In genomic region chr5:143356686-143357388, GRCm38 (mm10) we compare ENCODE assay signal across 8 mouse cellular contexts. TPM values are rescaled to one million over a fixed set of nuclear protein-coding genes. Genes with fewer than 3 reads are reported as not detected.
DNase-seq lines count a peak whose midpoint lies in the region; ATAC-seq and TF ChIP-seq lines count a peak whose summit lies in the region.

Gene Grid2ip (plus strand): TSS chr5:143357338.

- H3K36me3 ChIP-seq in embryonic facial prominence, embryonic 10.5 days (replicated peaks): no peaks in the 10 kb centered on the region
- H3K36me3 ChIP-seq in hindbrain, postnatal 0 days (ENCODE audit: insufficient read depth, low read length): no peaks in the 10 kb centered on the region
- H3K36me3 ChIP-seq in neural tube, embryonic 15.5 days: no peaks in the 10 kb centered on the region

- ATAC-seq in hindbrain, postnatal 0 days: no peak
- no peak for ATAC-seq in neural tube, embryonic 15.5 days (ENCODE audit: low FRiP score)
- ATAC-seq in granulocyte monocyte progenitor cell, adult 5-6 weeks (replicated peaks; ENCODE audit: poor library complexity, severe bottlenecking): no peak

- no peak within 1 kb of the TSS for H3K27ac ChIP-seq in layer of hippocampus, adult 2 months
- H3K27ac ChIP-seq in embryonic facial prominence, embryonic 10.5 days (replicated peaks): peak within 1 kb of the TSS; percentile 19; the same call in 1 of the 2 replicates
- no peak within 1 kb of the TSS for H3K27ac ChIP-seq in hindbrain, postnatal 0 days
- no peak within 1 kb of the TSS for H3K27ac ChIP-seq in neural tube, embryonic 15.5 days (replicated peaks)

- H3K4me3 ChIP-seq in layer of hippocampus, adult 2 months: no peak within 1 kb of the TSS
- peak within 1 kb of the TSS; percentile 48 for H3K4me3 ChIP-seq in embryonic facial prominence, embryonic 10.5 days
- peak within 1 kb of the TSS; percentile 18; the same call in 1 of the 2 replicates for H3K4me3 ChIP-seq in hindbrain, postnatal 0 days (ENCODE audit: low read length)
- peak within 1 kb of the TSS; percentile 25 for H3K4me3 ChIP-seq in neural tube, embryonic 15.5 days (replicated peaks)

- 0 out of 2 replicates have a peak, but pooled peaks have one; percentile 4 for TF ChIP-seq CTCF in layer of hippocampus, adult 2 months (conservative IDR thresholded peaks at IDR 0.05)
- TF ChIP-seq CTCF in hindbrain, postnatal 0 days (IDR thresholded peaks at IDR 0.05; ENCODE audit: low read depth): no peak

- H3K27me3 ChIP-seq in embryonic facial prominence, embryonic 10.5 days (replicated peaks; ENCODE audit: low read depth, poor library complexity, severe bottlenecking): peaks cover 61% of the 10 kb centered on the region
- peaks cover 5% of the 10 kb centered on the region; the same call in 1 of the 2 replicates for H3K27me3 ChIP-seq in hindbrain, postnatal 0 days (ENCODE audit: insufficient read depth, low read length)
- peaks cover 24% of the 10 kb centered on the region for H3K27me3 ChIP-seq in neural tube, embryonic 15.5 days (replicated peaks)

- H3K4me2 ChIP-seq in hindbrain, postnatal 0 days (ENCODE audit: low read depth, low read length): peak within 1 kb of the TSS; percentile 51
- H3K4me2 ChIP-seq in neural tube, embryonic 15.5 days: peak within 1 kb of the TSS; percentile 51

- WGBS in embryonic facial prominence, embryonic 10.5 days: 14% methylated on average over 17 of the region's 17 CpGs
- 19% methylated on average over 16 of the region's 17 CpGs for WGBS in hindbrain, postnatal 0 days
- WGBS in neural tube, embryonic 15.5 days: 19% methylated on average over 16 of the region's 17 CpGs

- no peak for DNase-seq in layer of hippocampus, adult 2 months (ENCODE audit: low spot score in 2 of 2)
- DNase-seq in layer of hippocampus, adult 11-12 months (ENCODE audit: low spot score): no peak
- peak; percentile 54 for DNase-seq in embryonic facial prominence, embryonic 10.5 days (ENCODE audit: low spot score)
- DNase-seq in hindbrain, postnatal 0 days (ENCODE audit: low spot score): no peak
- DNase-seq in spleen, adult 12 weeks (ENCODE audit: low spot score): no peak
- no peak for DNase-seq in kidney, adult 8-10 months

- peaks cover 3% of the 10 kb centered on the region; the same call in 1 of the 2 replicates for H3K9me3 ChIP-seq in embryonic facial prominence, embryonic 10.5 days
- 0 out of 2 replicates have a peak, but pooled peaks cover 3% of the 10 kb centered on the region for H3K9me3 ChIP-seq in hindbrain, postnatal 0 days (ENCODE audit: low read length)
- H3K9me3 ChIP-seq in neural tube, embryonic 15.5 days (replicated peaks): 0 out of 2 replicates have a peak, but pooled peaks cover 3% of the 10 kb centered on the region

- H3K4me1 ChIP-seq in embryonic facial prominence, embryonic 10.5 days: peaks cover 19% of the 10 kb centered on the region
- 0 out of 2 replicates have a peak, but pooled peaks cover 4% of the 10 kb centered on the region for H3K4me1 ChIP-seq in hindbrain, postnatal 0 days (ENCODE audit: insufficient read depth, low read length)
- peaks cover 6% of the 10 kb centered on the region for H3K4me1 ChIP-seq in neural tube, embryonic 15.5 days

- peak within 1 kb of the TSS; percentile 35; the same call in 1 of the 2 replicates for H3K9ac ChIP-seq in hindbrain, postnatal 0 days (replicated peaks; ENCODE audit: low read length)
- 0 out of 2 replicates have a peak within 1 kb of the TSS, but pooled peaks have one; percentile 28 for H3K9ac ChIP-seq in neural tube, embryonic 15.5 days (replicated peaks)

RNA-seq across cellular contexts. Expression of gene Grid2ip, which starts in this region (rescaled TPM):
- total RNA-seq in layer of hippocampus, adult 2 months (2021): 1 to 10 TPM; 1.2 to 2.2 TPM
- polyA plus RNA-seq in embryonic facial prominence, embryonic 10.5 days (2016; fragmentation: Nextera tagmentation; extraction: Ambion mirVana): 0.09 and 0.14 TPM in 2 replicates
- total RNA-seq in hindbrain, postnatal 0 days (2014; rRNA removed): 2.4 and 5.1 TPM in 2 replicates
- 1.2 and 2.3 TPM in 2 replicates for polyA plus RNA-seq in hindbrain, postnatal 0 days (2015; fragmentation: Nextera tagmentation; extraction: Ambion mirVana)
- 0.19 and 0.33 TPM in 2 replicates for polyA plus RNA-seq in neural tube, embryonic 15.5 days (2015; fragmentation: Nextera tagmentation; extraction: Ambion mirVana)
- not detected in 2 replicates for total RNA-seq in granulocyte monocyte progenitor cell, adult 5-6 weeks (2014; fragmentation: Nextera tagmentation)
- not detected in 2 replicates for total RNA-seq in granulocyte monocyte progenitor cell, adult 5-6 weeks (2017)

Comparison
In these comparisons a context has a peak if more than half of its experiments do, and no peak if none do; other contexts are left out.
1. Peak in DNase-seq, H3K4me3 ChIP-seq and H3K27ac ChIP-seq in embryonic facial prominence, embryonic 10.5 days; RNA of the gene not detected or under 1 TPM.